Mouse (Mus musculus) B cell, adult 62 days (primary cell): ENCODE results near the gene Olfr1321. TPM values are rescaled to one million over a fixed set of nuclear protein-coding genes. Genes with fewer than 3 reads are reported as not detected.

ENCODE experiments used
- total RNA-seq: library from RNA; stranded (reverse); gene quantifications from 4 replicates; pipeline ENCODE4 v1.2.4, GENCODE M21; 2023

The Olfr1321 gene
- not detected in 4 replicates for total RNA-seq

DNA sequence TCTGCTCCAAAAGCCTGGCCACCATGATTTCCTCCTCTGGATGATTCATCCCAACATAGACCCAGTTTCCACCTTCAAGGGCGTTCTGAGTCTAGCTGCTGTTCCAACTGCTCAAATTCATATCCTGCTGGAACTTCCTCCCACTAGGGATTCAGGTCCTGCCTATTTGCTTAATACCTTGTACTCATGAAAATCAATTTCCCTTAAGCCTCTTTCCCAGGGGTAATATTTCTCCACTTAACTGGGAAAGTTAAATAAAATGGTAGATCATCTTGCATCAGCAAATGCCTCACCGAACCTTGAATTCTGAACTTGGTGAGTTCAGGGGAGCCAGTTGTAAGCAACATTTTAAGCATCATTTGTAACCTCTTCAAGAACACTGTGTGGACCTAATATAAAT lies at the start of gene Olfr1321:
Gene Olfr1321, minus strand, starts transcription at position 101 of the 400 bp plus-strand sequence.

Other genes starting within 250 kb of the Olfr1321 start
- not detected in 4 replicates for gene Olfr1320, start 62.7 kb downstream of the Olfr1321 start, total RNA-seq
- not detected in 4 replicates for gene Igsf1, start 62.7 kb upstream of the Olfr1321 start, total RNA-seq
- gene Olfr1322, start 156.4 kb upstream of the Olfr1321 start, total RNA-seq, result not detected in 4 replicates